Mouse (Mus musculus) heart, adult 18-20 months (tissue): Measurements from ENCODE around the gene Emilin1. TPM values are rescaled to one million over a fixed set of nuclear protein-coding genes. Genes with fewer than 3 reads are reported as not detected.

Experiments used
- DNase-seq, 2 experiments: peaks; one replicate each; pipeline ENCODE4 v3.0.0; 2021 to 2022; ENCODE audit warnings: mixed read lengths in 1 of 2
- total RNA-seq, 2 experiments: library from RNA; stranded (reverse); gene quantifications; 2 replicates each; pipeline ENCODE4 v1.2.3; 2021

The Emilin1 gene
- total RNA-seq, 2 experiments from 2014 or later, result 14.2 to 16.9 TPM

- DNase-seq, result no peak
Observed at GRCm38 (mm10) chr5:30925217-30925616, 12.0 kb downstream of the Emilin1 start.

- DNase-seq, result no peak
Observed at GRCm38 (mm10) chr5:30926073-30926472, 12.9 kb downstream of the Emilin1 start.

- peak in 1 of 2 experiments; percentile 46 for DNase-seq
Observed at GRCm38 (mm10) chr5:30927945-30928529, 14.8 kb downstream of the Emilin1 start.

- peak; percentile 74 to 93 for DNase-seq
Observed at GRCm38 (mm10) chr5:30930121-30930520, 16.9 kb downstream of the Emilin1 start.

- no peak for DNase-seq
Observed at GRCm38 (mm10) chr5:30930846-30931245, 17.6 kb downstream of the Emilin1 start.

GRCm38 (mm10) chr5:30931378-30931777, 18.2 kb downstream of the Emilin1 start:
- no peak for DNase-seq

GRCm38 (mm10) chr5:30933705-30934104, 20.5 kb downstream of the Emilin1 start:
- DNase-seq, result no peak

GRCm38 (mm10) chr5:30934725-30935461, 21.7 kb downstream of the Emilin1 start:
- DNase-seq, result no peak

GRCm38 (mm10) chr5:30943004-30943403, 29.8 kb downstream of the Emilin1 start:
- no peak for DNase-seq

GRCm38 (mm10) chr5:30944344-30944743, 31.1 kb downstream of the Emilin1 start:
- no peak for DNase-seq

- DNase-seq, result peak in 1 of 2 experiments; percentile 63
Observed at GRCm38 (mm10) chr5:30944956-30945781, 32.0 kb downstream of the Emilin1 start, which contains the start of gene Cgref1. Gene Cgref1, minus strand, starts transcription at chr5:30945591.

GRCm38 (mm10) chr5:30948620-30949019, 35.4 kb downstream of the Emilin1 start:
- no peak for DNase-seq

GRCm38 (mm10) chr5:30949654-30950326, 36.6 kb downstream of the Emilin1 start:
- DNase-seq, result peak; percentile 94 to 96

- DNase-seq, result peak in 1 of 2 experiments; percentile 51
Observed at GRCm38 (mm10) chr5:30950451-30950850, 37.2 kb downstream of the Emilin1 start.

GRCm38 (mm10) chr5:30950922-30951321, 37.7 kb downstream of the Emilin1 start:
- peak in 1 of 2 experiments; percentile 63 for DNase-seq

GRCm38 (mm10) chr5:30951706-30952105, 38.5 kb downstream of the Emilin1 start:
- DNase-seq, result peak in 1 of 2 experiments; percentile 58

GRCm38 (mm10) chr5:30952551-30952950, 39.3 kb downstream of the Emilin1 start:
- no peak for DNase-seq

- DNase-seq, result no peak
Observed at GRCm38 (mm10) chr5:30954065-30954464, 40.9 kb downstream of the Emilin1 start.

GRCm38 (mm10) chr5:30954556-30954955, 41.4 kb downstream of the Emilin1 start:
- DNase-seq, result no peak

GRCm38 (mm10) chr5:30955751-30956150, 42.5 kb downstream of the Emilin1 start:
- no peak for DNase-seq

- DNase-seq, result no peak
Observed at GRCm38 (mm10) chr5:30957891-30958290, 44.7 kb downstream of the Emilin1 start.
